Mouse (Mus musculus) CD4-positive, CD25-positive, alpha-beta regulatory T cell, adult 9 weeks (primary cell): ENCODE results near the gene Ces2a. TPM values are rescaled to one million over a fixed set of nuclear protein-coding genes. Genes with fewer than 3 reads are reported as not detected.

Experiments used
- polyA plus RNA-seq: library from polyadenylated mRNA; unstranded; fragments of 100-300 nt; shearing (Covaris generic); gene quantifications from one replicate; pipeline ENCODE4 v1.2.1, GENCODE M21; 2017

Gene Ces2a
- polyA plus RNA-seq = not detected

DNA sequence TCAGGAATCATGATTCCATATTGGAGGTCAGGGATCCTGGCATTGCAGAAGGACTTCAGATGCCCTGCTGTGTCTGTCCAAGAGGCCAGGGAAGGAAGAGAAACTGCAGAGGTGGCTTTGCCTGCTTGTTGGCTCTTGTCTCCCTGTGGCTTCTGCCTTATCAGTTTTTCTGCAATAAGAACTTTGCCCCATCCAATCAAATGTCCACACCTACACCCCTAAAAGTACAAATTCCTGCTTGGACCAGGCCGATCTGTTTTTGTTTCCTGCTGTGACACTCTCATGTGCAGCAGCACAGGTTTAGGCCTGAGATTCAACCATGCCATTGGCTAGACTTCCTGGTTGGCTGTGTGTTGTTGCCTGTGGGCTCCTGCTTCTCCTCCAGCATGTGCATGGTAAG is at the start of gene Ces2a:
Gene Ces2a, plus strand, starts transcription at position 251 of the 400 bp plus-strand sequence.

Other genes with a start within 250 kb of the Ces2a start
- 0.12 TPM for gene Terb1, start 224.1 kb upstream of the Ces2a start, polyA plus RNA-seq
- gene Nae1, start 199.4 kb upstream of the Ces2a start, polyA plus RNA-seq = 103 TPM
- 5.3 TPM for gene Car7, start 199.3 kb upstream of the Ces2a start, polyA plus RNA-seq
- gene Pdp2, start 142.6 kb upstream of the Ces2a start, polyA plus RNA-seq = 7.9 TPM
- gene Cdh16, start 109.6 kb upstream of the Ces2a start, polyA plus RNA-seq = not detected
- 21.7 TPM for gene Rrad, start 102.7 kb upstream of the Ces2a start, polyA plus RNA-seq
- 164 TPM for gene Ciao2b, start 92.0 kb upstream of the Ces2a start, polyA plus RNA-seq
- gene Ces2b, start 97.6 kb downstream of the Ces2a start, polyA plus RNA-seq = not detected
- gene Ces2c, start 113.1 kb downstream of the Ces2a start, polyA plus RNA-seq = 26.2 TPM
- gene Ces2e, start 192.3 kb downstream of the Ces2a start, polyA plus RNA-seq = not detected
- gene Ces2f, start 213.4 kb downstream of the Ces2a start, polyA plus RNA-seq = not detected
- gene Ces2g, start 227.7 kb downstream of the Ces2a start, polyA plus RNA-seq = 0.10 TPM